Mouse (Mus musculus): ENCODE measurements around the gene Smr3a. TPM values are rescaled to one million over a fixed set of nuclear protein-coding genes. Genes with fewer than 3 reads are reported as not detected.

Gene Smr3a
- not detected in 2 replicates for polyA plus RNA-seq (2015; fragmentation: Nextera tagmentation; extraction: Ambion mirVana)

DNA sequence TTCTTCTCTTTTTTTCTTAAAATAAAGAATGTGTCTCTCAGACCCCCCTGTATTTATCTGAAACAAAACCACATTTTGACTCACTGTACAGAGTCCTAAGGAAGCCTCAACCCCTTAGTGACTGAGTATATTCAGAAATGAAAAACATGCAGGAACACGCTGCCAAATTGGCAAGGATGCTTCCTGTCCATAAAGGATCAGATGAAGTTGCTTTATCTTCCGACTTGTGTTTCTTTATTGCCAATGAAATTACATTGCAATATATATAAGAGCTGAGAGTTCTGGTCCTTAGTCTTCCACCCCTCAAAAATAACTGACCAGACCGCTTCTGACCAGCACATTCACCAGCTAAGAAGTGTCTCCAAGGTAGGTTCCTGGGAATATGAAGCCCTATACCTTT lies at the start of gene Smr3a:
Gene Smr3a, plus strand, starts transcription at position 301 of the 400 bp plus-strand sequence.
- 92% methylated on average over 3 of the region's 3 CpGs for WGBS
- Histone ChIP-seq H3K9ac (ENCODE audit: low read depth, low read length) (no peak within 1 kb of the TSS), H3K4me2 (ENCODE audit: low read length) (no peak within 1 kb of the TSS), H3K27me3 (replicated peaks; ENCODE audit: control insufficient read depth, insufficient read depth, low read length) (no peaks in the 10 kb centered on the region), H3K4me3 (ENCODE audit: low read length) (no peak within 1 kb of the TSS), H3K27ac (ENCODE audit: low read depth, low read length) (no peak within 1 kb of the TSS), H3K9me3 (ENCODE audit: control insufficient read depth, low read length) (no peaks in the 10 kb centered on the region), H3K36me3 (ENCODE audit: control insufficient read depth, insufficient read depth, low read length) (no peaks in the 10 kb centered on the region), H3K4me1 (ENCODE audit: control insufficient read depth, insufficient read depth, low read depth, low read length) (no peaks in the 10 kb centered on the region)
- no peak for ATAC-seq

GRCm38 (mm10) chr5:87969201-87969600 lies 33.1 kb upstream of the Smr3a start, which contains the start of the genes 2310003L06Rik and Gm28434:
TSS of gene 2310003L06Rik (plus strand) at chr5:87969459.
TSS of gene Gm28434 (plus strand) at chr5:87969517.
- H3K4me1 ChIP-seq (ENCODE audit: control insufficient read depth, insufficient read depth, low read depth, low read length), result no peaks in the 10 kb centered on the region
- WGBS, result 63% methylated on average over 2 of the region's 2 CpGs
- no peaks in the 10 kb centered on the region for H3K36me3 ChIP-seq (ENCODE audit: control insufficient read depth, insufficient read depth, low read length)
- H3K9me3 ChIP-seq (ENCODE audit: control insufficient read depth, low read length), result no peaks in the 10 kb centered on the region
- ATAC-seq, result no peak
- H3K4me3 ChIP-seq (ENCODE audit: low read length), result no peak within 1 kb of the TSS
- H3K27ac ChIP-seq (ENCODE audit: low read depth, low read length), result no peak within 1 kb of the TSS
- H3K27me3 ChIP-seq (replicated peaks; ENCODE audit: control insufficient read depth, insufficient read depth, low read length), result no peaks in the 10 kb centered on the region
- H3K9ac ChIP-seq (ENCODE audit: low read depth, low read length), result no peak within 1 kb of the TSS
- H3K4me2 ChIP-seq (ENCODE audit: low read length), result no peak within 1 kb of the TSS

DNA sequence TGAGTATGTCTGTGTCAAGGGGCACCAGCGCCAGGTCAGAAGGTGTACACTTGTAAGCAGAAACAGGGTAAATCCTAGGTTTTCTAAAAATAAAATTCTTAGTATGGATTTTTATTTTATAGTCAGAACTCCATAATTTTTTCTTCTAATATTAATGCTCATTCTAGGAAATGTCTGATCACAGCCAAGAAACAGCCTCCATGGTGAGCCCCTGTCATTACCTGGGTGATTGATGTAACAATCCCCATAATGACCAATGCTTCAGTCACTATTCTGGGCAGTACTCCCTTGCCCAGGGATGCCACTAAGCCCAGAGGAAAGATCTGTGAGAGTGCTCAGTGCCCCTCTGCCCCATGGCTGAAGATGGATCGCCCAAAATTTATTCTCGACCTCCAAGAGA lies 23.2 kb upstream of the Smr3a start, which contains the start of gene Cabs1:
Gene Cabs1, plus strand, starts transcription at position 301 of the 400 bp plus-strand sequence.
- Histone ChIP-seq H3K4me3 (ENCODE audit: low read length) (no peak within 1 kb of the TSS), H3K27ac (ENCODE audit: low read depth, low read length) (no peak within 1 kb of the TSS), H3K4me1 (ENCODE audit: control insufficient read depth, insufficient read depth, low read depth, low read length) (no peaks in the 10 kb centered on the region), H3K9me3 (ENCODE audit: control insufficient read depth, low read length) (no peaks in the 10 kb centered on the region), H3K9ac (ENCODE audit: low read depth, low read length) (no peak within 1 kb of the TSS), H3K36me3 (ENCODE audit: control insufficient read depth, insufficient read depth, low read length) (no peaks in the 10 kb centered on the region), H3K4me2 (ENCODE audit: low read length) (no peak within 1 kb of the TSS), H3K27me3 (replicated peaks; ENCODE audit: control insufficient read depth, insufficient read depth, low read length) (no peaks in the 10 kb centered on the region)
- ATAC-seq, result no peak
- 89% methylated on average over 3 of the region's 3 CpGs for WGBS

DNA sequence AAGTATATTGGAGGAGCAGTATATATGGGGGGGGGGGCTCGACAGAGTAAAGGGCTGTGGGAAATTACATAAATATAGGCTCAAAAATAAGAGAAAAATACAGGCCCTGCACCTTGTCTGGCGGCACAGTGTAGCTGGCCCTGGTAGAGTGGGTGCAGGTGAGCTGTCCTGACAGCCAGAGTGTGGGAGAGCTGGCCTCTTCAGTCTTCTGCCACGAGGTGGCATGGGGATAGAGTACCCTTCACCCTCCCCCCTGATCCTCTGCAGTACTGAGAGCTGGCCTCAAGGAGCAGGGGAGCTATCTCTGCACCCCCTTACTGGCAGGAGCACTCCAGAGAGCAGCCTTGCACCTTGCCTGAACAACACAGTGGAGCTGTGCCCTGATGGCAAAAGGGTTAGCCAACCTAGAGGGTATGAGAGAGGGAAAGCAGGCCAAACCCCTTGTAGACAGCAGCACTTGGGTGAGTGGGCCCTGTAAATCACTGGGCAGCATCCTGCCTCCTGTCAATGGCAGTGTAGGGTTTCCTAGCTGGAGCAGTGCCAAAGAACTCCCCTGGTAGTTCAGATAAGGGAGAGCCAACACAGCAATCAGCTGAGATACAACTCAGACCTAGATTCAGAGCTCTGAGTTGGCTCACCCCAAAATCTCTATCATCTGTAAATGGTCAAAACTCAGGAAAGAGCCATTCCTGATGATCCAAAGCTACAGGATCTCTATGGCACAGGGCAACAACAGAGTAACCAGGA lies 19.7 kb upstream of the Smr3a start:
- Histone ChIP-seq H3K4me3 (ENCODE audit: low read length) (no peak overlapping the region), H3K36me3 (ENCODE audit: control insufficient read depth, insufficient read depth, low read length) (no peaks in the 10 kb centered on the region), H3K9ac (ENCODE audit: low read depth, low read length) (no peak overlapping the region), H3K4me1 (ENCODE audit: control insufficient read depth, insufficient read depth, low read depth, low read length) (no peaks in the 10 kb centered on the region), H3K27ac (ENCODE audit: low read depth, low read length) (no peak overlapping the region), H3K27me3 (replicated peaks; ENCODE audit: control insufficient read depth, insufficient read depth, low read length) (no peaks in the 10 kb centered on the region), H3K4me2 (ENCODE audit: low read length) (no peak overlapping the region), H3K9me3 (ENCODE audit: control insufficient read depth, low read length) (no peaks in the 10 kb centered on the region)
- ATAC-seq, result no peak; the same call in 1 of the 2 replicates
- 68% methylated on average over 3 of the region's 3 CpGs for WGBS

DNA sequence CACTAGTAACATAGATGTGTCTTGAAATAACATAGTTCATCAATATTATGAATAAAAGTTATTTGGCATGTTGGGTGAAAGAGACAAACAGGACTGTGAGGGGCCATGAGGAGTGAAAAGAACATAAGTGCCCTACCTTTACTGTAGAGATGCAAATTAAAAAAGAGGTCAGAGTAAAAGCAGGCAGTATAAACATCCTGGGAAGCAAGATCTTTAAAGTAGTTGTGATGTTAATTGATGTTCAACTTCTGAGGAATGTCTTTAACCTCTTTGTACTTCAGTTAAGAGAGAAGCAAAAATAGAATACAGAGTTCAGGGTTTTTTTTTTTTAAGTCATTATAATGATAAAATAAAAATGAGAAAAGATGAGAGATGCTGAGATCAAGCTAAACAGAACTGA lies 2.9 kb downstream of the Smr3a start:
- H3K36me3 ChIP-seq (ENCODE audit: control insufficient read depth, insufficient read depth, low read length), result no peaks in the 10 kb centered on the region
- no peak for ATAC-seq
- no peak overlapping the region for H3K4me2 ChIP-seq (ENCODE audit: low read length)
- H3K4me3 ChIP-seq (ENCODE audit: low read length), result no peak overlapping the region
- H3K9me3 ChIP-seq (ENCODE audit: control insufficient read depth, low read length), result no peaks in the 10 kb centered on the region
- H3K9ac ChIP-seq (ENCODE audit: low read depth, low read length), result no peak overlapping the region
- H3K27me3 ChIP-seq (replicated peaks; ENCODE audit: control insufficient read depth, insufficient read depth, low read length), result no peaks in the 10 kb centered on the region
- no peaks in the 10 kb centered on the region for H3K4me1 ChIP-seq (ENCODE audit: control insufficient read depth, insufficient read depth, low read depth, low read length)
- no peak overlapping the region for H3K27ac ChIP-seq (ENCODE audit: low read depth, low read length)

Other genes starting within 250 kb of the Smr3a start
- not detected in 2 replicates for gene Csn1s2a, start 228.0 kb upstream of the Smr3a start, polyA plus RNA-seq (2015; fragmentation: Nextera tagmentation; extraction: Ambion mirVana)
- gene Csn1s2b, start 194.5 kb upstream of the Smr3a start, polyA plus RNA-seq (2015; fragmentation: Nextera tagmentation; extraction: Ambion mirVana), result not detected in 2 replicates
- not detected in 2 replicates for gene Prr27, start 176.9 kb upstream of the Smr3a start, polyA plus RNA-seq (2015; fragmentation: Nextera tagmentation; extraction: Ambion mirVana)
- gene Odam, start 117.5 kb upstream of the Smr3a start, polyA plus RNA-seq (2015; fragmentation: Nextera tagmentation; extraction: Ambion mirVana), result not detected in 2 replicates
- not detected in 2 replicates for gene Csn3, start 77.0 kb upstream of the Smr3a start, polyA plus RNA-seq (2015; fragmentation: Nextera tagmentation; extraction: Ambion mirVana)
- gene 2310003L06Rik, start 33.1 kb upstream of the Smr3a start, polyA plus RNA-seq (2015; fragmentation: Nextera tagmentation; extraction: Ambion mirVana), result not detected in 2 replicates
- gene Gm28434, start 33.0 kb upstream of the Smr3a start, polyA plus RNA-seq (2015; fragmentation: Nextera tagmentation; extraction: Ambion mirVana), result not detected in 2 replicates
- not detected in 2 replicates for gene Cabs1, start 23.1 kb upstream of the Smr3a start, polyA plus RNA-seq (2015; fragmentation: Nextera tagmentation; extraction: Ambion mirVana)
- not detected in 2 replicates for gene Smr2, start 84.0 kb downstream of the Smr3a start, polyA plus RNA-seq (2015; fragmentation: Nextera tagmentation; extraction: Ambion mirVana)
- not detected in 2 replicates for gene Gm11116, start 109.0 kb downstream of the Smr3a start, polyA plus RNA-seq (2015; fragmentation: Nextera tagmentation; extraction: Ambion mirVana)
- not detected in 2 replicates for gene Gm11115, start 151.6 kb downstream of the Smr3a start, polyA plus RNA-seq (2015; fragmentation: Nextera tagmentation; extraction: Ambion mirVana)